Mouse (Mus musculus): ENCODE measurements at regions not wholly inside any gene's neighbourhood (a gene's known extent, or its start where the extent isn't known, plus 50 kb on each side); places are given as distances from the start of the nearest gene placed in this dataset.
A peak's percentile ranks its signal among the peaks of the same experiment; 100 is the strongest.

- no peak overlapping the region for H3K4me2 ChIP-seq
- peak overlapping the region; percentile 48; the same call in 1 of the 2 replicates for H3K27ac ChIP-seq (ENCODE audit: poor library complexity, severe bottlenecking)
- no peaks in the 10 kb centered on the region for H3K27me3 ChIP-seq (replicated peaks)
- WGBS, result 48% methylated on average over 6 of the region's 6 CpGs
- no peak overlapping the region for H3K9ac ChIP-seq
- peaks cover 3% of the 10 kb centered on the region; the same call in 1 of the 2 replicates for H3K9me3 ChIP-seq (replicated peaks)
- H3K36me3 ChIP-seq, result no peaks in the 10 kb centered on the region
- no peak overlapping the region for H3K4me3 ChIP-seq
- ATAC-seq (ENCODE audit: insufficient number of reproducible peaks, low FRiP score), result no peak
- peaks cover 3% of the 10 kb centered on the region for H3K4me1 ChIP-seq (replicated peaks)
Observed at GRCm38 (mm10) chr10:68355471-68356092, 77.0 kb upstream of the Arid5b start.

GRCm38 (mm10) chr10:68354335-68355231, 76.0 kb upstream of the Arid5b start:
- Histone ChIP-seq H3K4me3 (no peak overlapping the region), H3K9ac (no peak overlapping the region), H3K9me3 (replicated peaks) (peaks cover 3% of the 10 kb centered on the region; the same call in 1 of the 2 replicates), H3K27me3 (replicated peaks) (no peaks in the 10 kb centered on the region), H3K36me3 (no peaks in the 10 kb centered on the region), H3K4me2 (no peak overlapping the region), H3K27ac (ENCODE audit: poor library complexity, severe bottlenecking) (peak overlapping the region; percentile 66), H3K4me1 (replicated peaks) (peaks cover 3% of the 10 kb centered on the region)
- peak; percentile 69; the same call in 1 of the 2 replicates for ATAC-seq (ENCODE audit: insufficient number of reproducible peaks, low FRiP score)
- 42% methylated on average over 7 of the region's 8 CpGs for WGBS

GRCm38 (mm10) chr10:68353692-68354232, 75.2 kb upstream of the Arid5b start:
- WGBS, result 72% methylated on average over 18 of the region's 18 CpGs
- no peak for ATAC-seq (ENCODE audit: insufficient number of reproducible peaks, low FRiP score)
- no peaks in the 10 kb centered on the region for H3K36me3 ChIP-seq
- no peak overlapping the region for H3K9ac ChIP-seq
- H3K27ac ChIP-seq (ENCODE audit: poor library complexity, severe bottlenecking), result peak overlapping the region; percentile 8; the same call in 1 of the 2 replicates
- H3K27me3 ChIP-seq (replicated peaks), result no peaks in the 10 kb centered on the region
- H3K4me1 ChIP-seq (replicated peaks), result peaks cover 3% of the 10 kb centered on the region
- H3K4me2 ChIP-seq, result no peak overlapping the region
- no peak overlapping the region for H3K4me3 ChIP-seq
- no peaks in the 10 kb centered on the region for H3K9me3 ChIP-seq (replicated peaks)

GRCm38 (mm10) chr10:68351841-68352555, 73.5 kb upstream of the Arid5b start:
- no peak overlapping the region for H3K4me2 ChIP-seq
- no peak overlapping the region for H3K9ac ChIP-seq
- H3K4me1 ChIP-seq (replicated peaks), result peaks cover 7% of the 10 kb centered on the region
- no peak overlapping the region for H3K4me3 ChIP-seq
- 84% methylated on average over 8 of the region's 8 CpGs for WGBS
- ATAC-seq (ENCODE audit: insufficient number of reproducible peaks, low FRiP score), result no peak
- no peak overlapping the region for H3K27ac ChIP-seq (ENCODE audit: poor library complexity, severe bottlenecking)
- H3K27me3 ChIP-seq (replicated peaks), result no peaks in the 10 kb centered on the region
- H3K36me3 ChIP-seq, result no peaks in the 10 kb centered on the region
- H3K9me3 ChIP-seq (replicated peaks), result no peaks in the 10 kb centered on the region

- H3K36me3 ChIP-seq, result no peaks in the 10 kb centered on the region
- no peak overlapping the region for H3K9ac ChIP-seq
- no peaks in the 10 kb centered on the region for H3K27me3 ChIP-seq (replicated peaks)
- no peaks in the 10 kb centered on the region for H3K9me3 ChIP-seq (replicated peaks)
- 88% methylated on average over 5 of the region's 5 CpGs for WGBS
- ATAC-seq (ENCODE audit: insufficient number of reproducible peaks, low FRiP score), result no peak
- peaks cover 7% of the 10 kb centered on the region for H3K4me1 ChIP-seq (replicated peaks)
- H3K4me3 ChIP-seq, result no peak overlapping the region
- H3K27ac ChIP-seq (ENCODE audit: poor library complexity, severe bottlenecking), result no peak overlapping the region
- no peak overlapping the region for H3K4me2 ChIP-seq
Observed at GRCm38 (mm10) chr10:68351441-68351840, 72.9 kb upstream of the Arid5b start.

- WGBS, result 80% methylated on average over 12 of the region's 12 CpGs
- no peaks in the 10 kb centered on the region for H3K9me3 ChIP-seq (replicated peaks)
- no peak overlapping the region for H3K4me3 ChIP-seq
- no peaks in the 10 kb centered on the region for H3K27me3 ChIP-seq (replicated peaks)
- peaks cover 11% of the 10 kb centered on the region for H3K4me1 ChIP-seq (replicated peaks)
- H3K4me2 ChIP-seq, result no peak overlapping the region
- H3K9ac ChIP-seq, result no peak overlapping the region
- H3K27ac ChIP-seq (ENCODE audit: poor library complexity, severe bottlenecking), result no peak overlapping the region
- H3K36me3 ChIP-seq, result no peaks in the 10 kb centered on the region
- no peak for ATAC-seq (ENCODE audit: insufficient number of reproducible peaks, low FRiP score)
Observed at GRCm38 (mm10) chr10:68350798-68351197, 72.3 kb upstream of the Arid5b start.

GRCm38 (mm10) chr10:68347806-68348205, 69.3 kb upstream of the Arid5b start:
- no peak overlapping the region for H3K4me2 ChIP-seq
- H3K27ac ChIP-seq (ENCODE audit: poor library complexity, severe bottlenecking), result no peak overlapping the region
- no peak overlapping the region for H3K4me3 ChIP-seq
- H3K27me3 ChIP-seq (replicated peaks), result no peaks in the 10 kb centered on the region
- peaks cover under 1% of the 10 kb centered on the region; the same call in 1 of the 2 replicates for H3K9me3 ChIP-seq (replicated peaks)
- H3K9ac ChIP-seq, result no peak overlapping the region
- no peak for ATAC-seq (ENCODE audit: insufficient number of reproducible peaks, low FRiP score)
- no peaks in the 10 kb centered on the region for H3K36me3 ChIP-seq
- 83% methylated on average over 7 of the region's 7 CpGs for WGBS
- H3K4me1 ChIP-seq (replicated peaks), result peaks cover 8% of the 10 kb centered on the region

GRCm38 (mm10) chr10:68344991-68345720, 66.6 kb upstream of the Arid5b start:
- Histone ChIP-seq H3K27ac (ENCODE audit: poor library complexity, severe bottlenecking) (no peak overlapping the region), H3K9ac (no peak overlapping the region), H3K4me1 (replicated peaks) (peaks cover 8% of the 10 kb centered on the region), H3K4me2 (no peak overlapping the region), H3K4me3 (no peak overlapping the region), H3K9me3 (replicated peaks) (peaks cover 7% of the 10 kb centered on the region), H3K36me3 (no peaks in the 10 kb centered on the region; the same call in 1 of the 2 replicates), H3K27me3 (replicated peaks) (no peaks in the 10 kb centered on the region)
- WGBS, result 84% methylated on average over 18 of the region's 18 CpGs
- no peak for ATAC-seq (ENCODE audit: insufficient number of reproducible peaks, low FRiP score)

- H3K4me2 ChIP-seq, result no peak overlapping the region
- H3K9me3 ChIP-seq (replicated peaks), result peaks cover 7% of the 10 kb centered on the region
- H3K36me3 ChIP-seq, result no peaks in the 10 kb centered on the region; the same call in 1 of the 2 replicates
- H3K9ac ChIP-seq, result no peak overlapping the region
- no peak overlapping the region for H3K27ac ChIP-seq (ENCODE audit: poor library complexity, severe bottlenecking)
- no peaks in the 10 kb centered on the region for H3K27me3 ChIP-seq (replicated peaks)
- H3K4me1 ChIP-seq (replicated peaks), result peaks cover 8% of the 10 kb centered on the region
- no peak overlapping the region for H3K4me3 ChIP-seq
- no peak for ATAC-seq (ENCODE audit: insufficient number of reproducible peaks, low FRiP score)
- 92% methylated on average over 2 of the region's 2 CpGs for WGBS
Observed at GRCm38 (mm10) chr10:68344211-68344610, 65.7 kb upstream of the Arid5b start.

GRCm38 (mm10) chr10:68334054-68334453, 55.5 kb upstream of the Arid5b start:
- Histone ChIP-seq H3K27ac (ENCODE audit: poor library complexity, severe bottlenecking) (no peak overlapping the region), H3K4me1 (replicated peaks) (no peaks in the 10 kb centered on the region), H3K4me2 (no peak overlapping the region), H3K36me3 (no peaks in the 10 kb centered on the region), H3K9ac (no peak overlapping the region), H3K4me3 (no peak overlapping the region), H3K27me3 (replicated peaks) (no peaks in the 10 kb centered on the region), H3K9me3 (replicated peaks) (no peaks in the 10 kb centered on the region)
- WGBS, result 77% methylated on average over 5 of the region's 5 CpGs
- ATAC-seq (ENCODE audit: insufficient number of reproducible peaks, low FRiP score), result no peak
